Mouse (Mus musculus): ENCODE measurements around the gene Bicral. TPM values are rescaled to one million over a fixed set of nuclear protein-coding genes. Genes with fewer than 3 reads are reported as not detected.
A peak's percentile ranks its signal among the peaks of the same experiment; 100 is the strongest.

Gene Bicral
- total and polyA plus RNA-seq, 3 experiments = 3.0 to 7.4 (median 5.9) TPM

DNA sequence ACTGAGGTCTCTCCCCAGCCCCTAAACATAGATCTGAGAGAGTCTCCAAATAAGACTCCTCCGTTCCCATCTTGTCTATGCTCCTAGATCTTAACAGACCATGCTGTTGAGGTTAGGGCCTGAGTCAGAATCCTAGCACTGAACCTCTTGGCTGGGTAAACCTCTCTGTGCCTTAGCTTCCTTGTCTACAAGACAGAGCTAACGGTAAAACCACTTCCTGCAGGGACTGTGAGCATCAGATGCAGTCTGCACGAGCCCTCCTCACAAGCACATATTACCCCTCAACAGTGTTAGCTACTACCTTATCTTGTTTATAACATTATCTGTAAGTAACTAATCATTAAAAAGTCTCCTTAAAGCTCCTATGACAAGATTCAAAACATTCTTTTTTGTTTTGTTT lies 29.3 kb downstream of the Bicral start:
- dilution Hi-C loops (cut with MboI; ENCODE audit: extremely low pct_ligation_motif_present, extremely low pct_unique_long_range_greater_than_20kb, low sequenced_read_pairs) (no loop called here), in situ Hi-C loops (cut with MboI; ENCODE audit: low pct_ligation_motif_present, low pct_unique_long_range_greater_than_20kb, low sequenced_read_pairs) (no loop called here)
- H3K79me2 ChIP-seq (replicated peaks; ENCODE audit: control insufficient read depth, extremely low read depth, insufficient read depth, poor library complexity, severe bottlenecking) = no peaks in the 10 kb centered on the region
- DNase-seq (ENCODE audit: extremely low read depth) = peak; percentile 63
- no peak overlapping the region for H3K9ac ChIP-seq (ENCODE audit: insufficient read depth, low read depth)
- no peaks in the 10 kb centered on the region for H3K27me3 ChIP-seq (replicated peaks)
- H3K4me2 ChIP-seq (ENCODE audit: insufficient read depth, low read depth, poor library complexity, severe bottlenecking) = no peak overlapping the region
- peaks cover 23 to 48% of the 10 kb centered on the region in 2 experiments for H3K36me3 ChIP-seq (replicated peaks in 1 of 2; ENCODE audit: control insufficient read depth in 1 of 2, insufficient read depth in 1 of 2, low read length in 1 of 2)
- H3K4me1 ChIP-seq (ENCODE audit: control insufficient read depth in 1 of 2, insufficient read depth in 2 of 2) = peaks cover 10 to 38% of the 10 kb centered on the region in 2 experiments
- TF ChIP-seq SIN3A (IDR thresholded peaks at IDR 0.05; ENCODE audit: low read length) (no peak), ELF1 (IDR thresholded peaks at IDR 0.05; ENCODE audit: low read depth, low read length) (0 out of 2 replicates have a peak, but pooled peaks have one; percentile 11), RAD21 (IDR thresholded peaks at IDR 0.05; ENCODE audit: low read depth, low read length) (no peak), BHLHE40 (IDR thresholded peaks at IDR 0.05; ENCODE audit: low read depth, low read length) (0 out of 2 replicates have a peak, but pooled peaks have one; percentile 14), TCF12 (IDR thresholded peaks at IDR 0.05; ENCODE audit: low read depth, low read length) (no peak)
- no peak overlapping the region for H3K27ac ChIP-seq (ENCODE audit: insufficient read depth, low read depth)
- H3K4me3 ChIP-seq (replicated peaks in 1 of 3; ENCODE audit: low read depth in 2 of 3, low read length in 2 of 3, poor library complexity in 1 of 3) = no peak overlapping the region
- H3K9me3 ChIP-seq (replicated peaks; ENCODE audit: low read length) = no peaks in the 10 kb centered on the region

DNA sequence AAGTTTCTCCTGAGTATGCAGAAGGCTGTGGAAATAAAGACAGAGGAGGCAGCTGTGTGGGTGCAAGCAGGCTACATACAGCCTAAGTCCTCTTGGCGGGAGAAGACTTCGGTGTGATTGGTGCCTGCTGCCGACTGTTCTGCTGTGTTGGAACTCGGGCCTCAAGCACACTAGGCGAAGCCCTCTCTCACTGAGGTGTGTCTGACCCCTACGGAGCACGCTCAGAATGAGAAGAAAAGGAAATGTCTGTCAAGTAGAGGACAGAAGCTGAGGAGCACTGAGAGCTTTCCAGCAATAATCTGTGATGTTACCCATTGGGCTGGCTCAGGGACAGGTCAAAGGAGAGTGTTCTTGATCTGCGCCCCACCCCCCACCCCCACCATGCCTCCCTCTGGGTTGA lies 35.2 kb downstream of the Bicral start:
- H3K4me1 ChIP-seq (ENCODE audit: control insufficient read depth in 1 of 2, insufficient read depth in 2 of 2) = no peaks in the 10 kb centered on the region; a peak in 1 of 4 replicates
- DNase-seq (ENCODE audit: extremely low read depth) = no peak
- dilution Hi-C loops (cut with MboI; ENCODE audit: extremely low pct_ligation_motif_present, extremely low pct_unique_long_range_greater_than_20kb, low sequenced_read_pairs) = no loop called here
- peaks cover 3% of the 10 kb centered on the region for H3K9me3 ChIP-seq (replicated peaks; ENCODE audit: low read length)
- H3K4me3 ChIP-seq (replicated peaks in 1 of 3; ENCODE audit: low read depth in 2 of 3, low read length in 2 of 3, poor library complexity in 1 of 3) = no peak overlapping the region
- H3K27ac ChIP-seq (ENCODE audit: insufficient read depth, low read depth) = no peak overlapping the region
- H3K9ac ChIP-seq (ENCODE audit: insufficient read depth, low read depth) = no peak overlapping the region
- H3K36me3 ChIP-seq (replicated peaks in 1 of 2; ENCODE audit: control insufficient read depth in 1 of 2, insufficient read depth in 1 of 2, low read length in 1 of 2) = peaks cover 51 to 86% of the 10 kb centered on the region in 2 experiments
- H3K4me2 ChIP-seq (ENCODE audit: insufficient read depth, low read depth, poor library complexity, severe bottlenecking) = no peak overlapping the region
- in situ Hi-C loops (cut with MboI; ENCODE audit: low pct_ligation_motif_present, low pct_unique_long_range_greater_than_20kb, low sequenced_read_pairs) = no loop called here
- no peaks in the 10 kb centered on the region for H3K27me3 ChIP-seq (replicated peaks)
- TF ChIP-seq ZKSCAN1 (IDR thresholded peaks at IDR 0.05; ENCODE audit: borderline replicate concordance, low read depth, low read length) (no peak), TBP (conservative IDR thresholded peaks at IDR 0.05; ENCODE audit: low read depth, low read length) (no peak), RCOR1 (conservative IDR thresholded peaks at IDR 0.05; ENCODE audit: low read depth, low read length) (no peak), E2F4 (IDR thresholded peaks at IDR 0.05; ENCODE audit: insufficient replicate concordance, low read depth, low read length) (no peak), ELF1 (IDR thresholded peaks at IDR 0.05; ENCODE audit: low read depth, low read length) (no peak), SIN3A (IDR thresholded peaks at IDR 0.05; ENCODE audit: low read length) (no peak), NRF1 (IDR thresholded peaks at IDR 0.05; ENCODE audit: low read depth, low read length) (no peak), NELFE (IDR thresholded peaks at IDR 0.05; ENCODE audit: low read depth, low read length) (no peak), MAFK (IDR thresholded peaks at IDR 0.05; ENCODE audit: insufficient replicate concordance, low read length) (no peak), CHD1 (IDR thresholded peaks at IDR 0.05; ENCODE audit: low read depth, low read length) (no peak)
- H3K79me2 ChIP-seq (replicated peaks; ENCODE audit: control insufficient read depth, extremely low read depth, insufficient read depth, poor library complexity, severe bottlenecking) = no peaks in the 10 kb centered on the region

DNA sequence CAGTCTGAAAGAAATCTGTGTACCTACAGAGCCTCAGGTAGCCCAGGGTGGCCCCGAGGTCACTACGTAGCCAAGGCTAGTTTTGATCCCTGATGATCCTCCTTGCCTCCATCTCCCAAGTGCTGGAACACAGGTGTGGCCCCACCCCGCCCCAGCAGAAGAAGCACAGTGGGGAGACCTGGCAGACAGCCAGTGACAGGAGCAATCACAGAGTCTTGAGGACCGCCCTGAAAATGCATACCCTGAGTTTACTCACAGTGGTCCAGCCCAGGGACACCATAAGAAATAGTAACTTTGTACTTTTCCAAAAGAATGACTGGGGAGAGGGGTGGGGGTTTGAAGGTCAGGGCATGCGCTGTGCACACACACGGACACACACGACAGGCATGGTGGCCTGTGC lies 37.7 kb downstream of the Bicral start:
- Histone ChIP-seq H3K27ac (ENCODE audit: insufficient read depth, low read depth) (no peak overlapping the region), H3K4me1 (ENCODE audit: control insufficient read depth in 1 of 2, insufficient read depth in 2 of 2) (peaks cover 0 to 2% of the 10 kb centered on the region in 2 experiments; a peak in 2 of 4 replicates), H3K4me3 (replicated peaks in 1 of 3; ENCODE audit: low read depth in 2 of 3, low read length in 2 of 3, poor library complexity in 1 of 3) (no peak overlapping the region), H3K9ac (ENCODE audit: insufficient read depth, low read depth) (no peak overlapping the region), H3K79me2 (replicated peaks; ENCODE audit: control insufficient read depth, extremely low read depth, insufficient read depth, poor library complexity, severe bottlenecking) (0 out of 2 replicates have a peak, but pooled peaks cover 4% of the 10 kb centered on the region), H3K36me3 (replicated peaks in 1 of 2; ENCODE audit: control insufficient read depth in 1 of 2, insufficient read depth in 1 of 2, low read length in 1 of 2) (peaks cover 55 to 86% of the 10 kb centered on the region in 2 experiments), H3K9me3 (replicated peaks; ENCODE audit: low read length) (peaks cover 3% of the 10 kb centered on the region), H3K4me2 (ENCODE audit: insufficient read depth, low read depth, poor library complexity, severe bottlenecking) (no peak overlapping the region), H3K27me3 (replicated peaks) (no peaks in the 10 kb centered on the region)
- DNase-seq (ENCODE audit: extremely low read depth) = no peak
- dilution Hi-C loops (cut with MboI; ENCODE audit: extremely low pct_ligation_motif_present, extremely low pct_unique_long_range_greater_than_20kb, low sequenced_read_pairs) = no loop called here
- TF ChIP-seq NRF1 (IDR thresholded peaks at IDR 0.05; ENCODE audit: low read depth, low read length) (no peak), USF2 (conservative IDR thresholded peaks at IDR 0.05; ENCODE audit: low read depth, low read length) (no peak), ZNF384 (IDR thresholded peaks at IDR 0.05; ENCODE audit: low read depth, low read length) (no peak), MYC (IDR thresholded peaks at IDR 0.05; ENCODE audit: low read depth, low read length) (no peak), BHLHE40 (IDR thresholded peaks at IDR 0.05; ENCODE audit: low read depth, low read length) (no peak), CHD2 (IDR thresholded peaks at IDR 0.05; ENCODE audit: low read length) (no peak), MXI1 (IDR thresholded peaks at IDR 0.05; ENCODE audit: low read depth, low read length) (no peak)
- in situ Hi-C loops (cut with MboI; ENCODE audit: low pct_ligation_motif_present, low pct_unique_long_range_greater_than_20kb, low sequenced_read_pairs) = no loop called here
